Mouse (Mus musculus) embryonic facial prominence, embryonic 11.5 days (tissue): ENCODE measurements around the gene Supt3. TPM values are rescaled to one million over a fixed set of nuclear protein-coding genes. Genes with fewer than 3 reads are reported as not detected.
A peak's percentile ranks its signal among the peaks of the same experiment; 100 is the strongest.

Experiments used
- ATAC-seq: fragments of 200-750 bp; cut with Nextera tagmentation; replicated peaks from 2 replicates; pipeline ENCODE4 v1.8.0; 2017; ENCODE audit warnings: low read depth; ENCODE audit not compliant: insufficient number of reproducible peaks, low FRiP score, low TSS enrichment
- DNase-seq: peaks from one replicate; pipeline ENCODE4 v3.0.0-alpha.2; 2015; ENCODE audit warnings: low spot score
- H3K27ac ChIP-seq: fragments of 300-500 bp; sonication (generic); replicated peaks from 2 replicates; pipeline ENCODE4 v1.5.1; 2014; ENCODE audit warnings: mild to moderate bottlenecking, low read depth, low read length, control low read depth
- H3K27me3 ChIP-seq: fragments of 300-500 bp; sonication (generic); 2 replicates; pipeline ENCODE4 v1.6.1; 2014; ENCODE audit warnings: mild to moderate bottlenecking, low read length, moderate library complexity, mixed read lengths; ENCODE audit not compliant: control insufficient read depth, insufficient read depth
- H3K36me3 ChIP-seq: fragments of 300-500 bp; sonication (generic); replicated peaks from 2 replicates; pipeline ENCODE4 v1.6.1; 2014; ENCODE audit warnings: low read depth, mild to moderate bottlenecking, low read length, moderate library complexity, mixed read lengths; ENCODE audit not compliant: control insufficient read depth, insufficient read depth
- H3K4me1 ChIP-seq: fragments of 300-500 bp; sonication (generic); 2 replicates; pipeline ENCODE4 v1.6.1; 2014; ENCODE audit warnings: low read length, mixed read lengths; ENCODE audit not compliant: control insufficient read depth, insufficient read depth
- H3K4me2 ChIP-seq: fragments of 300-500 bp; sonication (generic); 2 replicates; pipeline ENCODE4 v1.6.1; 2014; ENCODE audit warnings: low read depth, mild to moderate bottlenecking, control low read depth, low read length, moderate library complexity
- H3K4me3 ChIP-seq: fragments of 300-500 bp; sonication (generic); 2 replicates; pipeline ENCODE4 v1.5.1; 2014; ENCODE audit warnings: low read depth, low read length, control low read depth
- H3K9ac ChIP-seq: fragments of 300-500 bp; sonication (generic); replicated peaks from 2 replicates; pipeline ENCODE4 v1.6.1; 2014; ENCODE audit warnings: mild to moderate bottlenecking, control low read depth, low read length
- H3K9me3 ChIP-seq: fragments of 300-500 bp; sonication (generic); replicated peaks from 2 replicates; pipeline ENCODE4 v1.6.1; 2016; ENCODE audit warnings: mild to moderate bottlenecking, low read length, inconsistent platforms, mixed read lengths; ENCODE audit not compliant: control insufficient read depth
- WGBS: fragments of 180-500 bp; shearing (Covaris S2); extraction: QIAGEN DNeasy Blood & Tissue Kit; methylation state at CpG from one replicate; pipeline ENCODE4 v1.1.7; 2014; 5-methylcytosine and 5-hydroxymethylcytosine counted together
- polyA plus RNA-seq: library from polyadenylated mRNA; unstranded; fragments of >200 nt; fragmentation: Nextera tagmentation; extraction: Ambion mirVana; gene quantifications from 2 replicates; pipeline ENCODE4 v1.2.1, GENCODE M21; 2014

The Supt3 gene
- polyA plus RNA-seq, 1 experiment from 2014 or later = 32.1 TPM

GRCm38 (mm10) chr17:45051971-45052370, 275.0 kb downstream of the Supt3 start:
- Histone ChIP-seq H3K27me3 (no peaks in the 10 kb centered on the region), H3K27ac (no peak overlapping the region), H3K4me1 (no peaks in the 10 kb centered on the region; the same call in 1 of the 2 replicates), H3K9me3 (no peaks in the 10 kb centered on the region), H3K4me2 (no peak overlapping the region), H3K4me3 (no peak overlapping the region), H3K36me3 (no peaks in the 10 kb centered on the region), H3K9ac (no peak overlapping the region)
- DNase-seq (no peak), ATAC-seq (no peak)
- WGBS = 74% methylated on average over 3 of the region's 3 CpGs

GRCm38 (mm10) chr17:45053371-45053770, 276.4 kb downstream of the Supt3 start:
- Histone ChIP-seq H3K4me2 (no peak overlapping the region), H3K9ac (no peak overlapping the region), H3K27ac (no peak overlapping the region), H3K4me1 (no peaks in the 10 kb centered on the region; the same call in 1 of the 2 replicates), H3K27me3 (no peaks in the 10 kb centered on the region), H3K36me3 (no peaks in the 10 kb centered on the region), H3K4me3 (no peak overlapping the region), H3K9me3 (no peaks in the 10 kb centered on the region)
- 82% methylated on average over 3 of the region's 3 CpGs for WGBS
- DNase-seq = no peak
- no peak for ATAC-seq

GRCm38 (mm10) chr17:45054526-45054925, 277.6 kb downstream of the Supt3 start:
- H3K9me3 ChIP-seq = no peaks in the 10 kb centered on the region
- H3K27ac ChIP-seq = peak overlapping the region; percentile 62
- no peaks in the 10 kb centered on the region; the same call in 1 of the 2 replicates for H3K4me1 ChIP-seq
- DNase-seq (peak; percentile 61), ATAC-seq (no peak)
- no peaks in the 10 kb centered on the region for H3K36me3 ChIP-seq
- no peak overlapping the region for H3K9ac ChIP-seq
- no peak overlapping the region for H3K4me2 ChIP-seq
- H3K27me3 ChIP-seq = no peaks in the 10 kb centered on the region
- 56% methylated on average over 4 of the region's 4 CpGs for WGBS
- H3K4me3 ChIP-seq = no peak overlapping the region

GRCm38 (mm10) chr17:45056894-45057293, 279.9 kb downstream of the Supt3 start:
- Histone ChIP-seq H3K36me3 (no peaks in the 10 kb centered on the region), H3K27me3 (no peaks in the 10 kb centered on the region), H3K4me1 (no peaks in the 10 kb centered on the region), H3K9ac (no peak overlapping the region), H3K4me3 (no peak overlapping the region), H3K4me2 (no peak overlapping the region), H3K9me3 (no peaks in the 10 kb centered on the region), H3K27ac (no peak overlapping the region)
- DNase-seq (no peak), ATAC-seq (no peak)
- 80% methylated on average over 2 of the region's 2 CpGs for WGBS

GRCm38 (mm10) chr17:45057780-45058179, 280.8 kb downstream of the Supt3 start:
- 86% methylated on average over 6 of the region's 6 CpGs for WGBS
- no peak for DNase-seq
- Histone ChIP-seq H3K9ac (no peak overlapping the region), H3K4me1 (no peaks in the 10 kb centered on the region), H3K4me2 (no peak overlapping the region), H3K27me3 (no peaks in the 10 kb centered on the region), H3K9me3 (no peaks in the 10 kb centered on the region), H3K27ac (no peak overlapping the region), H3K36me3 (no peaks in the 10 kb centered on the region), H3K4me3 (no peak overlapping the region)
- ATAC-seq = no peak

- no peaks in the 10 kb centered on the region for H3K36me3 ChIP-seq
- H3K4me3 ChIP-seq = no peak overlapping the region
- H3K9me3 ChIP-seq = no peaks in the 10 kb centered on the region
- H3K27ac ChIP-seq = no peak overlapping the region
- H3K9ac ChIP-seq = no peak overlapping the region
- H3K4me2 ChIP-seq = no peak overlapping the region
- 57% methylated on average over 6 of the region's 6 CpGs for WGBS
- H3K4me1 ChIP-seq = no peaks in the 10 kb centered on the region
- DNase-seq = no peak
- no peak for ATAC-seq
- H3K27me3 ChIP-seq = no peaks in the 10 kb centered on the region
Observed at GRCm38 (mm10) chr17:45058566-45059363, 281.8 kb downstream of the Supt3 start.

GRCm38 (mm10) chr17:45063776-45064175, 286.8 kb downstream of the Supt3 start:
- Histone ChIP-seq H3K4me1 (no peaks in the 10 kb centered on the region), H3K27ac (no peak overlapping the region), H3K9ac (no peak overlapping the region), H3K4me2 (no peak overlapping the region), H3K36me3 (no peaks in the 10 kb centered on the region), H3K4me3 (no peak overlapping the region), H3K9me3 (no peaks in the 10 kb centered on the region), H3K27me3 (no peaks in the 10 kb centered on the region)
- 81% methylated on average over 5 of the region's 5 CpGs for WGBS
- no peak for ATAC-seq
- no peak for DNase-seq

- 79% methylated on average over 2 of the region's 2 CpGs for WGBS
- DNase-seq = no peak
- Histone ChIP-seq H3K4me3 (no peak overlapping the region), H3K36me3 (no peaks in the 10 kb centered on the region), H3K27ac (no peak overlapping the region), H3K9ac (no peak overlapping the region), H3K4me1 (no peaks in the 10 kb centered on the region), H3K27me3 (no peaks in the 10 kb centered on the region), H3K4me2 (no peak overlapping the region), H3K9me3 (no peaks in the 10 kb centered on the region)
- no peak for ATAC-seq
Observed at GRCm38 (mm10) chr17:45065465-45065864, 288.5 kb downstream of the Supt3 start.
